Mouse (Mus musculus): Measurements from ENCODE around the gene Fcamr.

Fcamr gene

GRCm38 (mm10) chr1:130857456-130857855 is 56.8 kb downstream of the Fcamr start:
- no peak for DNase-seq

GRCm38 (mm10) chr1:130864238-130864637 is 63.5 kb downstream of the Fcamr start:
- DNase-seq: peak; percentile 33 to 45
